Mouse (Mus musculus) ES-Bruce4 (cell line): ENCODE results near the gene Ipmk.
A peak's percentile ranks its signal among the peaks of the same experiment; 100 is the strongest.

Experiments
- CTCF ChIP-seq: IDR thresholded peaks from one replicate; pipeline ENCODE4 v1.8.1; 2011; ENCODE audit warnings: low read depth, low read length
- EP300 ChIP-seq: IDR thresholded peaks from 2 replicates; pipeline ENCODE4 v1.6.1; 2011; ENCODE audit warnings: low read depth, low read length; ENCODE audit not compliant: insufficient read depth
- POLR2A ChIP-seq: IDR thresholded peaks from one replicate; pipeline ENCODE4 v1.8.1; 2011; ENCODE audit warnings: low read length; ENCODE audit not compliant: insufficient read depth

DNA sequence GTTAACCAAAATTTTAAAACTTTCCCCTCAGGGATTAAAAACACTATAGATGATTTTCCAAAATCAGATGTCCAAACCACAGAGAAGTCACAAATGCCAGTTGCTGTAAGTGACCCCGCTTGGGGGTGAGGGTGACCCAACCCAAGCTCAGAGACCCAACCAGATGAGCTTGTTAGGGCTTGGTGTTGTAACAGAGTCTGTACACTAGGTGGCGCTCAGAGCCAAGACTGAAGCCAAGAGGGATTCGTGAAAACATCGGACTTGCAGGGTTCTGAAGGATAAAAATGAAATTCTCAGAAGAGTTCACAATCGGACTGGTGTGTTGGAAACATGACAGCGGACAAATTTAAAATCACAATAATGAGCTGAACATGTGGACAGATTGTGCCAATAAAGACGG is 20.8 kb upstream of the Ipmk start:
- TF ChIP-seq CTCF (peak; percentile 61), EP300 (no peak), POLR2A (no peak)
